Mouse (Mus musculus) megakaryocyte-erythroid progenitor cell, adult 5 weeks (primary cell): ENCODE measurements around the gene Casr. TPM values are rescaled to one million over a fixed set of nuclear protein-coding genes. Genes with fewer than 3 reads are reported as not detected.

ENCODE experiments used
- polyA plus RNA-seq: library from polyadenylated mRNA; stranded (reverse); fragments of >175 nt; gene quantifications from 2 replicates; pipeline ENCODE4 v1.2.3, GENCODE M21; 2012

Casr gene
- not detected in 2 replicates for polyA plus RNA-seq

GRCm38 (mm10) chr16:36561386-36562338 is at the start of gene Casr:
Gene Casr, minus strand, starts transcription at chr16:36562141.

GRCm38 (mm10) chr16:36455342-36455802 is 106.6 kb downstream of the Casr start, which contains the start of gene Stfa3:
Gene Stfa3, minus strand, starts transcription at chr16:36455392.

Other genes with a start within 250 kb of the Casr start
- not detected in 2 replicates for gene BC117090, start 227.8 kb downstream of the Casr start, polyA plus RNA-seq
- not detected in 2 replicates for gene BC100530, start 194.4 kb downstream of the Casr start, polyA plus RNA-seq
- gene Stfa2, start 153.7 kb downstream of the Casr start, polyA plus RNA-seq: 0.49 TPM in 1 of 2 replicates, not detected in the other
- gene Stfa3, start 106.7 kb downstream of the Casr start, polyA plus RNA-seq: 0.38 TPM in 1 of 2 replicates, not detected in the other
- 0.28 and 0.30 TPM in 2 replicates for gene Cd86, start 103.9 kb upstream of the Casr start, polyA plus RNA-seq
- 0.32 and 0.44 TPM in 2 replicates for gene Ildr1, start 131.8 kb upstream of the Casr start, polyA plus RNA-seq
- gene Slc15a2, start 222.8 kb upstream of the Casr start, polyA plus RNA-seq: 0.48 and 1.3 TPM in 2 replicates